Mouse (Mus musculus): ENCODE measurements around the gene Jdp2.

Jdp2 gene

DNA sequence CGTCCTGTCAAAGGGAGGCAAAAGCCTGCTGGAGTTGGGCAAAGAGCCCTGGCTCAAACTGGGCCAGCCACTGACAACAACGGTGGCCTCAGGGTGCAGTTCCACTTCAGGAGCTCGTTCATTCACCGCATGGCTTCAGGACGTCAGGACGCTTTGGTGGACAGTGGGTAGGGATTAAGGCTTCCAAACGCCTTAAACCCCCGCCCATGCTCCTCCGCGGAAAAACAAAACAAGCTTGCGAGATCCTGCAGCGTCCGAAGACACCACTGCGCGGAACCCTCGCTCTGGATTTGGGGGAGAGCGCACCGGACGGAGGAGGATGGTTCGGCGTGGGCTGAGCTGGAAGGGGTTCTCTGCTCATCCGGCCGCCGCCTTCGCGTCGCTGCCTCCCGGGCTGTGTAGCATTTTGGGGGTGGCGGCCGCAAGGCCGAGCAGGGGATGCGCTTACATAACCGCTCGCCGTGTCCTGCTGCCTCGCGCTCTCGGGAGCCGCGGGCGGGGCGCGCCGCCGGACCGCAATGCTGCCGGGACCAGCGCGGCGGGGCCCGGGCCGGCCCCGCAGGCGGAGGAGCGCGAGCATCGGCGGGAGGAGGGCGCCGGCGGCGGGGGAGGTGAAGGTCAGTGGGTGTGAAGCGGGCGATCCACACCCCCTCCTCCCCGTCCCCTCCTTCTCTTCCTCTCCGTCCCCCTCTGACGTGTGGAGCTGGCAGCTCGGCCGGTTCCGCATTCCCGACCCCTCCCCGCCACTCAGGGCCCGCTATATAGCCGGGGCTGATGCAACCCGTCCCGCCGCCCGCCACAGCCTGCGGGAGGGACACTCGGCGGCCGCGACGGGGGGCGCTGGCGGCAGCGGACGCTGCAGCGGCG, at the start of gene Jdp2:
Gene Jdp2, plus strand, starts transcription at position 417 of the 867 bp plus-strand sequence.
- DNase-seq (ENCODE audit: low read depth, low spot score), result peak; percentile 90

DNA sequence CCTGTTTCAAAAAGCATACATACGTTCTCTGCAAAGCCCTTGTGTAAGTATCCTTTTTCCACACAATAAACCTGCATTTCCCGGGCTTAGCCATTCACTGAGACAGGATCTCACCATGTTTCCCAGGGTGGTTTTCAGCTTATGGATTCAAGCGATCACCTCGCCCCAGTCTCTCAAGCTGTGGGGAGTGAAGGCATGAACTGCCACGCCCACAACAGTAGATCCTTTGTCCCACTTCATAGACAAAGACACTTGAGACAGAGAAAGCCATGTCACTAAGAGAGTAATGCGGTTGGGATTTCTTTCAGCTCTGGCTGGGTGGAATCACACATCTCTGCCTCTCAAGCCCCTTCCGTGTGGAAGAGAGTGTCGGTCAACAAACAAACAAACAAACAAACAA, 49.2 kb upstream of the Jdp2 start:
- DNase-seq (ENCODE audit: low read depth, low spot score), result no peak

DNA sequence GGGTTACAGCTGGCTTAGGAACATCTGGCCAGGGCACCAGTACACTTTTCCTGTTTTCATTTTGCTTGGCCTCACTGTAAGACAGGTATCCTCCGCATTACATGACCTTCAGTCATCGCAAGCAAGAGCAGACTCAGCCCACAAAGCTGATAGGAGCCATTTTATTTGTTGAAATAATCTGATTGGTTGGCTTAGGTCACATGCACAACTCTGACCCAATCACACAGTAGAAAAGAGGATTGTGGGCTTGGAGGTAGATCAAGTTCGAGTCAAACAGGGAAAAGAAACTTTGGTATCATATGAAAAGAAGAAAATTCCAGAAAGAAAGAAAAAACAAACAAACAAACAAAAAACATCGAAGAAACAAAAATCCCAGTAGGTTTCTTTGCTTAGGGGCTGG, 48.4 kb upstream of the Jdp2 start:
- no peak for DNase-seq (ENCODE audit: low read depth, low spot score)

DNA sequence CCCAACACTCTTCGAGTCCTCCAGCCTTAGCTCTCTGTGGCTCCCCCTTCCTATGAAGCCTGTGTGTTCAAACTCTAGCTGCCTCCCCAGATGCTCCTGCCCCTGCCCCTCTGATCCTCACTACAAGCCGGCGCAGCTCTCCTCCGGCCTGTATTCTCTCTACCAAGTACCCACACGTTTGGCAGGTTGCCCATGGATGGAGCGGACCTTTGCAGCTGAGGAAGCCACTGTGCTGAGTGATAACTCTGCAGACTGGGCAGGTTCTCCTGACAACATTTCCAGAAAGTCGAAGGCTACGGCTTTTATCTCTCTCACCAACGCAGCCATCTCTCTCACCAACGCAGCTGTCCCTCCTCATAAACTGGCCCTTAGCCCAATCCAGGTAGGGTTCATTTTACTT, 39.5 kb upstream of the Jdp2 start:
- no peak for DNase-seq (ENCODE audit: low read depth, low spot score)

DNA sequence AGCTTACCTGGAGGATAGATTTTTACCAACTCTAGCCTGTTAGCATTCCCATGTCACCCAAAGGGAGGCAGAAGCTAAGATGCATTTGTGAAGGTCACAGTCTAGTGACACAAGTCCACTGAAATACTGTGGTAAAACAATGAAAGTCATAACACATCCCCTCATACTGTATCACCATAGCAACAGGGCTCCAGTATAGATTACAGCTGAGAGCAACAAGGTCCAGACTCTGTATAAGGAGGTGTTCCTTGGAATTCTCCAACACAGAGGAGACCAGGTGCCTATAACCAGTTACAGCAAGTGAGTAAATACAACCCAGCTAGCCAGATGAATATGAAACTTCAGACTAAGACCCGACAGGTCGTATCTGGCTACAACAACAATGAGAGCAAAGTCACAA, 33.4 kb upstream of the Jdp2 start:
- DNase-seq (ENCODE audit: low read depth, low spot score), result no peak

DNA sequence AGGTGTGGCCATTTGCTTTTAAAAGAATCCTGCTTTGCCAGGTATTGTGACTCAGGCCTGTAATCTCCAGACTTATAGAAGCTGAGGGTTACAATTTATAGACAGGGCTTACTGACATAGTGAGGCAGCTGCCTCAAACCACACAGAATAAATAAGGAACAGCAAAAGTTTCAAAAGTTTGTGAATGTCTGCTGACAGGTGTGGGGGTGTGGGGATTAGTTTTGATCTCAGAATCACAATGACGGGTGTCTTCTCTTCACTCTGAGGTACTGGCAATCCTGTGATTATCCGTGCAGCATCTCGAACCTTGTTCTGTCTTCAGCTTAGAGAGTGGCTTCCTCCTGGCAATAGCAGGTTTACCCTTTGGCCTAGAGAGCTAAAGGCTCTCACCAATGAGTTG, 30.5 kb upstream of the Jdp2 start:
- no peak for DNase-seq (ENCODE audit: low read depth, low spot score)

DNA sequence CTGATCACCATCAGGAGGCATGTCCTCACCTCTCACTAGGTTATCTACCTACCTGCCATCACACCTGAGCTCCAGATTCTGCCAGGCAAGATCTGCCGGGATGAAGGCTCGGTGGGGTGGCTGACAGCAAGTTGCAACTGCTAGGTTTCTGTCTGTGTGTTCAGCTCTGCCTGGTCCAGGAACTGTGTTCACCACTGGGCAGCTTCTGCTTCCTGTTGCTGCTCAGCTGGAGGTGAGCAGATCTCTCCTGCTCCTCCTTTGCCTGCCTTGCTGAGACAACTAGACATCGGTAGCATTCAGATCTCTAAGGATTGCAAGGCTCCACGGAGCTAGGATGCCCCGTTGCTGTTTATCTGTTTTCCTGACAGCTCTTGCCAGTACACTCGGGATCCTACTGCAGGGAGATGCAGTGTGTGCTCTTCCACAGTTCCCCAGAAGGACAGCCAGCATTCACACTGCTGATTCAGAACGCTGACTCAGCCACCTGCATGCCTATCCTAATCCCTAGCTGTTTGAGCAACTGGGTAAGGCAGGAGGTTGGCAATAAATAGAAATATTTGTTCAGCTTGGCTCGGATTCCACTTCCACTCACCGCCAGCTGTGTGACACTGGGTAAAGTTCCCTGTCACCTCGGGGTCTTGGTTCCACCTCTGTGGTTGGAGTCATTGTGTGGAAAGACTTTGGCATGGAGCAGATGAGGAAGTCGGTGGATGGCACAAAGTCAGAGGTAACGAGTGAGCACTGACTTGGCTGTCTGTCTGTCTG, 29.3 kb upstream of the Jdp2 start:
- DNase-seq (ENCODE audit: low read depth, low spot score), result peak; percentile 87

DNA sequence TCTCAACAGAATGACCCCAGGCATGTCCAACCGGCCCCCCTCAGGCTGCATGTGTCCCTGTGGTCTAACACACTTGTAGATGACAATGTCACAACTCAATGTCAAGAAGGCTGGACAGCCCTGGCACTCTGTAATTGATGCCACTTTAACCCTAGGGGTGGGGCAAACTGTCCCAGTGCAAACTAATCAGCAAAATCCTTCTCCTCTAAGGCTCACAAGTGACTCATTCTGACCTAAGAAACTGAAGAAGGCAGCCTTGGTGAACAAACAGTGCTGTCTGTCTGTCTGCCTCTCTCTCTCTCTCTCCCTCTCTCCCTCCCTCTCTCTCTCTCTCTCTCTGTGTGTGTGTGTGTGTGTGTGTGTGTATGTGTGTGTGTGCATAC, 28.7 kb upstream of the Jdp2 start:
- DNase-seq (ENCODE audit: low read depth, low spot score), result no peak

DNA sequence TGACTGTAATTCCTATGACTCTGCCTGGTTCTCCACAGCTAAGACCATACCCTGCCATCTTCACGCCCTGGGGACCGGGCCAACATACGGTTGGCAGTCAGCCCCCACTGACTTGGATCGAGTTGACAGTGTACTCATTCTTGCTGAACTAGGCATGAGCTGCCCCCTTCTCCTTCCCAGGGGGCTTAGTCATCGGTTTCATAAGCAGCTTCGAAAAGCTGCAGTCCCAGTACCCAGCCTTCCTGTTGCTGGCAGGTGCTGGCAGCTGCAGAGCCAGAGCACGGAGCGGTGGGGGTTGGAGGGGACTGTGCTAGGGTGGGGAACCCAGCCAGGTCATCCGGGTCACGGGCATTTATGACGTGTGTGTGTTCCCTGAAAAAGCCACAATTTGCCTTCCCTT, 27.5 kb upstream of the Jdp2 start:
- peak; percentile 87 for DNase-seq (ENCODE audit: low read depth, low spot score)

DNA sequence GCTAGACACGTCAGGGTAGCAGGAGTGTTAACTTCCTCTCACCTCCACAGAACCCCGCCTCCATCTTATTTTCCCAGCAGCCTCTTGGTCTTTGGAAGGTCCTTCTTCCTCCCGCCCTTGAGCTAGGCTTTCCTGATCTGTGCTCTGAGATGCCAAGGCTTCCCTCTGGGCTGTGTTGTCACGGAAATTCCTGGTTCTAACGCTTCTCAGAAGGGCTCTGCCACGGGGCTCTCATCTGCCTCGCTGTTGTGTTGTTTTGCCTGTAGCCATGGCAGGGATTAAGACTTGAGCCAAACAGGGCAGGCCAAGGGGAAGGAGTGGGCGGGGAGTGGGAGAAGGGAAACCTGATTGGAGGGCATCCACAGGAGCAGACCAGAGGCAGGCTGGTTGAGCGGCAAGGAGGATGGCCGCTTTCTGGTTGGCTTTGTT, 26.8 kb upstream of the Jdp2 start:
- DNase-seq (ENCODE audit: low read depth, low spot score), result peak; percentile 71

DNA sequence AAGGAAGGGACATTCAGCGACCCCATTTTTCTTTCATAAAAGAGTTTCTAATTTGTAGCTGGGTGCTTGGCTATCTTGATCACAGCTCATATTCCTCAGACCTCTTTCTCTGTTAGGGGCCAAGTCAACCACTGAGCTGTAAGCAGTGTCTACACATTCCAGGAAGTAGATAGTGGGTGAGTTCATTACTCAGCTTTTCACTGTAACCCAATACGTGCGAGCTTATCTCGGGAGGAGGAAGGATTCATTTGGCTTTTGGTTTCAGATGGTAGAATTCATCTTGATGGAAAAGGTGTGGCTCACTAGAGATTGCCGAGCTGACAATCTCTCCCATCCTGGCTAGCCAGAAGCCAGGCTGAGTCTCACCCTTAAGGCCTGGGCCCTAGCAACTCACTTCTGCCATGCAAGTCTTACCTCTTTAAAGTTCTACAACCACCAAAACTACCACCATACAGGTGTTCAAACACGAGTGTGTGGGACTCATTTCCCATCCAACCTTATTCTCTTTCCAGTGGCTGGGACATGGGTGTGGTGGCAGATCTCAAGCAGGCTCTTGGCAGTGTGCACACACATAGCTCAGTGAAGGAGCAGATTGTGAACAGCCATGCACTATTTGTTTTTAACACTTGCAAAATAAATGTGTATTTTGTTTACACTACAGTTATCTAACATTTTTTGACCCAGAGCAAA, 23.9 kb upstream of the Jdp2 start:
- DNase-seq (ENCODE audit: low read depth, low spot score), result no peak

DNA sequence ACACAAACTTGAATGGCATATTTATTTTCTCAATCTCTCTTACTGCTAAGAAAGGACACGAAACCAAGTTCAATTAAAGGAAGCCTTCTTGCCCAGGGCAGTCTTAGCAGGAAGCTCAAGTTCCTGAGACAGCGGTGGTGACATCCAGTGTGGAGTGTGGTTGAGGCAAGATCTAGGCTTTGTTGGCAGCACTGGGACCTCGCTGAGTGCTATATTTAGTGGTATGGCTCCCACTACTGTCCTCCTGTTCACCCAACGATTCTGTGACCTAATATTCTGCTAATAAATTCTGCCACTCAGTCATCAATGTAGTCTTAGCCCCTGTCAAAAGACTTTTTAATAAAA, 23.4 kb upstream of the Jdp2 start:
- DNase-seq (ENCODE audit: low read depth, low spot score), result no peak

DNA sequence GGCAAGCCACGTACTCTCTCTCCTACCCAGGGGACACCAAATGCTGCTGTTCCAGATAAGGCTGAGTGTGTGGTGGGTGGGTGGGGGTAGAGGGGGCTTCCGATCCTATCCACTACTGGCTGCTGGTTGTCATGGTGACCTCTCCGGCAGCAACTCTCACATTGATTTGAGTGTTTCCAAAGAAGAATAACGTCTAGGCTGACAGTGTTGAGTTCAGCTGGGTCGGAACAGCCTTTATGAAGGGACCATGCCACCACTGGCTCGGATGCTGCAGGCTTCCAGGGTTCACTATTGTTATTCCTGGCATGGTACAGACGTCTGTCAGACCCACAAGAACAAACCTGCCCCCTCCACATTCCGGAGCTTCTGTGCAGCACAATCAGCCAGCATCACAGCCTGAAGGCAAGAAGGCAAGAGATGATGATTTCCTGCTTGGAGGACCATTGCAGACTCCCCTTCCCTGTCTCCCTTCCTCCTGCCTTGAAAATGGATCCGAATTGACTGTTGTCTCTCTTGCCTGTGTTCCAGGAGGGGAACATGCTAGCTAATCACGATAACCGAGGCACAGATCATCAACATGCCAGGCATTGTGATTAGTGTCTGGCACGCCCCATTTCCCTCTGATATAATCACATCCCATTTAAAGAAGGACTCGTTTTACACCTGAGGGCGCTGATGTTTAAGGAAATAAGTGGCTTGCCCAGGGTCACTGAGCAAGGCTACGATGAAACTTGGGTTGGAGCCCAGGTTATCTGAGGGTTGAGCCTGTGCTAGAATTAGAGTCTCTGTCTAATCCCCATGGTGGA, 17.4 kb upstream of the Jdp2 start:
- no peak for DNase-seq (ENCODE audit: low read depth, low spot score)

DNA sequence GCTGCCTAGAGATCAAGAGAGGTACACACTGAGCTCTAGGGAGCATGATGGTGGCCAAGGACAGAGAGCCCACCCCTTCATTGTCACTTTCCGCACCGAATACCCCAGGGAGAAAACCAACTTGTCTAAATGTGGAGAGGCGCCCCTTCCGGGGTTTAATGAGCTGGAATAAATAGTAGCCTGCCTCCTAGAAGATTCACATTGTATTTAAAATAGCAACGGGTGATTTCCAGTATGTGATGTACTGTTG, 16.8 kb upstream of the Jdp2 start:
- DNase-seq (ENCODE audit: low read depth, low spot score), result no peak

DNA sequence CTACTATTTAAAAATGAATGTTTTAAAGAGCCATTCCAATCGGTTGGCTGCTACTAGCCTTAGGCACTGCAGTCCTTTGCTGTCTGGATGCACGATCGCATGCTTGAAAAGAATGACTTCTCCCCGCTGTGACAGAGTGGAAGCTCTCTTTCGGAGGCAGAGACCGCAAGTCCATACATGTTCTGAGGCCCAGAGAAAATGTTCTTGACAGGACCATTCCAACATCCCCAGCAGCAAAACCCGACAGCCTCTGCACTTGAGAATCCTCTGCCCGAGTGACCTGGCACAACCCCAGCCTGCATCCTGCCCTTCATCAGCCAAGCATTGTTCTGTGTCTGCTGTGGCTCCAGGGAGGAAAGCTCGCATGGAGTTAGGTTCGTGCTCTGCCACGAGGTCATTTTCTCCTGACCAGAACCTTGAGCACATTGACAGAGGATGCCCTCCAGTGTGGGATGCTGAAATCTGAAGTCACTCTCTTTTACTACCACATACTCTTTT, 13.0 kb upstream of the Jdp2 start:
- DNase-seq (ENCODE audit: low read depth, low spot score), result no peak

DNA sequence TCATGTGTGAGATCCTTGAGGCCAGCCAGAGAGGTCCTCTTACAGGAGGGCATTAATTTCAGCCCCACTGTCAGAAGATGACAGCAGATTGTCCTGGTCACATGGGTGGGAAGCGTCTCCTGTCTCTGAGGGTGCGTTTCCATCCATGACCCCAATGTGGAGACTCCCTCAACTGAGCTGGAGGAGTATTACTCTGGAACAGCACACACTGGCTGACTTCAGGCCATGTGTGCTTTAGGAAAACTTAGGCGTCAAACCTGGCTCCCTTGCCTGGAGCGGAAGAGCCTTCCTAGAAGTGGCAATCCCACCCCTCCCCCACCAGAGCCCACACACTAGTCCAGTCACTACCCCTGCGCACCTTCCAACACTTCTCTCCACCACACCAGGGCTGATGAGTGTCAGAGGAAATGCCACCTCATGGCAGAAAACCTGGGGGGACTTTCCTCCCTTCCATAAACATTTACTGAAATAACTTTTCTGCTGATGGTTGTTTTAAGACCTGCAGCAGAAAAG, 8.9 kb upstream of the Jdp2 start:
- no peak for DNase-seq (ENCODE audit: low read depth, low spot score)

DNA sequence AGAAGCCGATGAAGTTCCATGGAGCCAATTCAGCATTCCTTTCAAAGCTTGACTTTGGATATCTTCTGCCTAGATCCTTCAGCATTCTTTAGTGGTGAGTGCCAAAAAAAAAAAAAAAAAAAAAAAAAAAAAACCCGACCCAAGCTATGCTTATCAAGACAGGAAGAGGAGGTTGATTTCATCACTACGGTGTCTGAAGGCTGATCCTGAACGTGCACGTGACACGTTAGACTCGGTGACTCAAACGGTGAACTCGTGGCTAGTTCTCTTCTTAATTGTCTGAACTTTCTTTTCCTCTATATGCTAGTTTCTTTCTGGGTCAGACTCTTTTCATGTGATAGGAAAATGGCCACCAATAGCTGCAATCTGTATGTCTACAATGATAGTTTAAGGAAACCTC, 5.9 kb upstream of the Jdp2 start:
- DNase-seq (ENCODE audit: low read depth, low spot score), result no peak

DNA sequence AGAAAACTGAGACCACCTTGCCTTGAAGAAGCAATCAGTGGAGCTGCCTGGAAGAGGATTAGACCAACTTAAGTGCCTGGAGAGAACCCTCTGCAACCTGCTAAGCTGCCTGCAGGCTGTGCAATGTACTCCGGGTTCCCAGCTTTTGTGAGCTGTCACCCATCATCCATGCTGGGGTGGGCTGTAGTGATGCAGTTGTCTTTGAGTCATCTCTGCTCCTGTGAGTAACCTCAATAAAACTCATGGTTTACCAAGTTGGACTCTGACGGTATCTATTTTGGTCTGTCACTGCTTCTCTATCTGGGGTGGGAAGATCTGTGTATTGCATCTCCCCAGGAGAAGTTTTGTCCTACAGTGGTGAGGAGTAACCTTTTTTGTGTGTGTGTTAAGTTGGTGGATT, 4.4 kb upstream of the Jdp2 start:
- DNase-seq (ENCODE audit: low read depth, low spot score), result peak; percentile 80

DNA sequence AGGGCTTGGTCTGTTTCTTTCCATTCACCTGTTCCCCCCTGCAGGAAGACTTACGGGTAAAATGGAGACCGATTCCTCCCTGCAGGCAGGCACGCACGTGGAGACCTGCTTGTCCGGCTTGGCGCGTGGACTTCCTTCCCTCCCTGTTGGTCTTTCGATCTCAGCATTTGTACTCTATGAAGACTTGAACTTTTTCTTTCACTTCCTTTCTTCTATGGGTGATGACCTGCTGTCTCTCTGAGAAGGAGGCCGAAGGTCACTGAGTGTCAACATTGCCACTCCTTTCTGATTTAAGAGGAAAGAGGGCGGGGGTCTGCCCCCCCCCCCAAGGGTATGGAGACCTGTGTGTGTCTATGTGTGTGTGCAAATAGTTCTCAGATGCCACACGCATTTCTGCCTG, 774 bp upstream of the Jdp2 start:
- DNase-seq (ENCODE audit: low read depth, low spot score), result no peak

DNA sequence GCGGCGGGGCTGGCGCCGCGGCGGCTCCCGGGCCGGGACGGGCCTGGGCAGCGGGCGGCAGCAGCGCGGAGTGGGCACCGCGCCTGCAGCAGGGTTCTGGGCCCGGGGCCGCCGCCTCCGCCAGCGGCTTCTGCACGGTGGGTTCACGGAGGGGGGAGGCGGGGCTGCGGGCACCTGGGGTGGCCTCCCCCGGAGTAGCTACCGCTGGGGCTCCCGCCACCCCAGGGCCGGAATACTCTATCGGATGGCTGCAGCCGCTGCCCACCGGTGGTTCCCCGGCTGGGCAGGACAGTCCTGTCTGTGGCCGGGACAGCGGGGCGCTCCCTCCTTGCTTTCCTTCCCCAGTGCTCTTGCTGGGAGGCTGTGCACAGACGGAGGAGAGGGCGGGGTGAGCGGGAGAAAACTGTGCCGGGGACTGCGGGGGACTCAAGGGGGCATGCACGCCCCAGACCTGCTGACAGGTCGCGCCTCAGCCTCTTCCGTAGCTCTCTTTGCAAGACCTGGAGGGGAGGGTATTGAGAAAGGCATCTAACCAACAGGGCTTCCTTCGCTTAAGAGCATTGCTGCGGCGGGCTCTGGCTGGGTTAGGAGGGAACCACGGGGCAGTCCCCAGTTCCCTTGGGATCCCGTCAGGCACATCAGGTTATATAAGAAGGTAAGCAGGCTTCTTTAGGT, 788 bp downstream of the Jdp2 start:
- DNase-seq (ENCODE audit: low read depth, low spot score), result peak; percentile 80

DNA sequence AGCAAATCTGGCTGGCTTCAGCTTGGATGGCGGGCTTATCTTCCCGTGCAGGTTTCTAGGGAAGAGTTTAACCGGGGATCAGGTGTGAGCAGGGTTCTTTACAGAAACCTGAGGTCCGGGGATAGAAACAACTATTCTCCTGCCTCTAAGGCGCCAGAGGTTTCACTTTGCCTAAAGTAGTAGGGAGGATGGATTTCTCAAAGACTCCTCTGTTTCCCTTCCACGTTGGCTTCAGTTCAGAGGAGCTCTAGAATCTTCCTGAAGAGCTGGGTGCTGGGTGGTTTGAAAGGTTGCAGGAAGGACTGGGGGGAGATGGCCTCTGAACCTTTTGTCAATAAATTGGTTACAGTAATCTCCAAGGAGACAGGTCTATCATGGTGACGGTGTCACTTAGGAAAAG, 1.8 kb downstream of the Jdp2 start:
- DNase-seq (ENCODE audit: low read depth, low spot score), result no peak
